Mouse (Mus musculus): ENCODE data around the gene Dctd. TPM values are rescaled to one million over a fixed set of nuclear protein-coding genes. Genes with fewer than 3 reads are reported as not detected.

The Dctd gene
- total and polyA plus RNA-seq, 3 experiments = 56.5 to 75.2 (median 58.9) TPM

DNA sequence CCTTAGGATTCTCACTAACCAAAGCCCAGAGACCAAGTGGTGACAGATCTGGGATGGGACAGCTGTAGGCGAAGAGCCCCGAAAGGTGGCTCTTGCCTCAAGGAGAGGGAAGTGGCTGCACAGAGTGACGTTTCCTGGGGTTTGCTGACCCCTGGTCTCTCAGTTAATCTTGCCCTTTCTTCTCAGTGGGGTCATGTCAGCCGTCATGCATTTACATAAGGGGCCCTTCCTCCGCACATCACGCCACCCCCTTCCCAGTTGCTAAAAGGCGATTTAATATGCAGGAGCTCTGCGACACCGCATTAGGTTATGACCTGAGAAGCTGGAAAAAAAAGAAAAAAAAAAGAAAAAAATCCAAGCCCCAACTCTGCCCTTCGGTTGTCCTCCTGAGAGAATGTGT, 58.8 kb downstream of the Dctd start:
- no peaks in the 10 kb centered on the region for H3K36me3 ChIP-seq (replicated peaks in 1 of 2; ENCODE audit: control insufficient read depth in 1 of 2, insufficient read depth in 1 of 2, low read length in 1 of 2)
- no peaks in the 10 kb centered on the region for H3K79me2 ChIP-seq (replicated peaks; ENCODE audit: control insufficient read depth, extremely low read depth, insufficient read depth, poor library complexity, severe bottlenecking)
- no peak overlapping the region for H3K4me2 ChIP-seq (ENCODE audit: insufficient read depth, low read depth, poor library complexity, severe bottlenecking)
- H3K9me3 ChIP-seq (replicated peaks; ENCODE audit: low read length) = peaks cover 27% of the 10 kb centered on the region
- H3K9ac ChIP-seq (ENCODE audit: insufficient read depth, low read depth) = no peak overlapping the region
- no peaks in the 10 kb centered on the region for H3K27me3 ChIP-seq (replicated peaks)
- no peak overlapping the region for H3K27ac ChIP-seq (ENCODE audit: insufficient read depth, low read depth)
- in situ Hi-C loops (cut with MboI; ENCODE audit: low pct_ligation_motif_present, low pct_unique_long_range_greater_than_20kb, low sequenced_read_pairs) = no loop called here
- H3K4me1 ChIP-seq (ENCODE audit: control insufficient read depth in 1 of 2, insufficient read depth in 2 of 2) = no peaks in the 10 kb centered on the region
- H3K4me3 ChIP-seq (replicated peaks in 1 of 3; ENCODE audit: low read depth in 2 of 3, low read length in 2 of 3, poor library complexity in 1 of 3) = no peak overlapping the region
- no peak for DNase-seq (ENCODE audit: extremely low read depth)
- TF ChIP-seq POLR2AphosphoS2 (IDR thresholded peaks at IDR 0.05; ENCODE audit: low read depth, low read length) (no peak), ZC3H11A (IDR thresholded peaks at IDR 0.05; ENCODE audit: low read depth, low read length) (no peak), JUND (conservative IDR thresholded peaks at IDR 0.05; ENCODE audit: low read depth, low read length) (no peak), NRF1 (IDR thresholded peaks at IDR 0.05; ENCODE audit: low read depth, low read length) (no peak), MEF2A (IDR thresholded peaks at IDR 0.05; ENCODE audit: borderline replicate concordance, low read depth, low read length) (no peak), MAFK (IDR thresholded peaks at IDR 0.05; ENCODE audit: insufficient replicate concordance, low read length) (no peak), E2F4 (IDR thresholded peaks at IDR 0.05; ENCODE audit: insufficient replicate concordance, low read depth, low read length) (no peak), EP300 (IDR thresholded peaks at IDR 0.05; ENCODE audit: low read length) (no peak), HCFC1 (IDR thresholded peaks at IDR 0.05; ENCODE audit: low read depth, low read length) (no peak)
- dilution Hi-C loops (cut with MboI; ENCODE audit: extremely low pct_ligation_motif_present, extremely low pct_unique_long_range_greater_than_20kb, low sequenced_read_pairs) = no loop called here

DNA sequence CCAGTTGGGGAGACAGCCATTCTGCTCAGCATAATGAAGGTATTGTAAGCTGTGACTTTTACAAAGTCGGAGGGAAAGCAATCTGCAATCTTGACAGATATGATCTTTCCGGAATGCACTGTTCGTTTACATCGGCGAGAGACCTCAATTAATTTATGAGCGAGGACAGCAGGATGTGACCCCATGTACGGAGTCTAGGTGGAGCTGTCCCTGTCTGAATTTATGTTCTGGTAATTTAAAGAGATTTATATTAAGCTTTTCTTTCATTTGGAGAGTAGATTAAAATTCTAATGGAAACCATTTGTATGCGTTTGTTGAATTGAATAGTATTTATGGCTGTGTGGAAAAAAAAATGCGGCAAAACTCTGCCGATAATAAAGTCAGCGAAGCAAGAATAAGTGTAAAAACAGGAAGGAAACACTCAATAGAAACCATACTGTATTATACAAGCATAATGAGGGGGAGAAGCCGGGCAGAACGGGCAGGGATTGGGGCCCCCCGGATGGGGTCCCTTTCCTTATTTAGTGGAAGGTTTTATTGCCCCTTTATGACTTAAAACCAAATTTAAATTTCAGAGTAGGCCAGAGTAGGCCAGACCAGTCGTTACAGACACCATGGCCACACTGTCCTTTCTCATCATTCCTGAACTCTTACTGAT, 59.8 kb downstream of the Dctd start:
- peaks cover 31% of the 10 kb centered on the region for H3K9me3 ChIP-seq (replicated peaks; ENCODE audit: low read length)
- H3K4me1 ChIP-seq (ENCODE audit: control insufficient read depth in 1 of 2, insufficient read depth in 2 of 2) = no peaks in the 10 kb centered on the region
- H3K4me3 ChIP-seq (replicated peaks in 1 of 3; ENCODE audit: low read depth in 2 of 3, low read length in 2 of 3, poor library complexity in 1 of 3) = no peak overlapping the region
- dilution Hi-C loops (cut with MboI; ENCODE audit: extremely low pct_ligation_motif_present, extremely low pct_unique_long_range_greater_than_20kb, low sequenced_read_pairs) = no loop called here
- no peak overlapping the region for H3K27ac ChIP-seq (ENCODE audit: insufficient read depth, low read depth)
- H3K79me2 ChIP-seq (replicated peaks; ENCODE audit: control insufficient read depth, extremely low read depth, insufficient read depth, poor library complexity, severe bottlenecking) = no peaks in the 10 kb centered on the region
- no peaks in the 10 kb centered on the region for H3K27me3 ChIP-seq (replicated peaks)
- no peaks in the 10 kb centered on the region for H3K36me3 ChIP-seq (replicated peaks in 1 of 2; ENCODE audit: control insufficient read depth in 1 of 2, insufficient read depth in 1 of 2, low read length in 1 of 2)
- no peak for TF ChIP-seq ELF1 (IDR thresholded peaks at IDR 0.05; ENCODE audit: low read depth, low read length)
- no peak for TF ChIP-seq SMC3 (IDR thresholded peaks at IDR 0.05; ENCODE audit: low read depth, low read length)
- no peak for TF ChIP-seq GABPA (IDR thresholded peaks at IDR 0.05; ENCODE audit: insufficient replicate concordance, low read depth, low read length)
- no peak for TF ChIP-seq CHD1 (IDR thresholded peaks at IDR 0.05; ENCODE audit: low read depth, low read length)
- TF ChIP-seq USF1 (IDR thresholded peaks at IDR 0.05; ENCODE audit: low read depth, low read length) = no peak
- H3K4me2 ChIP-seq (ENCODE audit: insufficient read depth, low read depth, poor library complexity, severe bottlenecking) = no peak overlapping the region
- H3K9ac ChIP-seq (ENCODE audit: insufficient read depth, low read depth) = no peak overlapping the region
- in situ Hi-C loops (cut with MboI; ENCODE audit: low pct_ligation_motif_present, low pct_unique_long_range_greater_than_20kb, low sequenced_read_pairs) = no loop called here
- DNase-seq (ENCODE audit: extremely low read depth) = no peak
